Mouse (Mus musculus) spleen, postnatal 4 days (tissue): Measurements from ENCODE around the gene Hnrnpa1.
A peak's percentile ranks its signal among the peaks of the same experiment; 100 is the strongest.

ENCODE experiments used
- DNase-seq, 2 experiments: peaks; one replicate each; pipeline ENCODE4 v3.0.0; 2022; ENCODE audit warnings: low spot score in 2 of 2

The Hnrnpa1 gene

DNA sequence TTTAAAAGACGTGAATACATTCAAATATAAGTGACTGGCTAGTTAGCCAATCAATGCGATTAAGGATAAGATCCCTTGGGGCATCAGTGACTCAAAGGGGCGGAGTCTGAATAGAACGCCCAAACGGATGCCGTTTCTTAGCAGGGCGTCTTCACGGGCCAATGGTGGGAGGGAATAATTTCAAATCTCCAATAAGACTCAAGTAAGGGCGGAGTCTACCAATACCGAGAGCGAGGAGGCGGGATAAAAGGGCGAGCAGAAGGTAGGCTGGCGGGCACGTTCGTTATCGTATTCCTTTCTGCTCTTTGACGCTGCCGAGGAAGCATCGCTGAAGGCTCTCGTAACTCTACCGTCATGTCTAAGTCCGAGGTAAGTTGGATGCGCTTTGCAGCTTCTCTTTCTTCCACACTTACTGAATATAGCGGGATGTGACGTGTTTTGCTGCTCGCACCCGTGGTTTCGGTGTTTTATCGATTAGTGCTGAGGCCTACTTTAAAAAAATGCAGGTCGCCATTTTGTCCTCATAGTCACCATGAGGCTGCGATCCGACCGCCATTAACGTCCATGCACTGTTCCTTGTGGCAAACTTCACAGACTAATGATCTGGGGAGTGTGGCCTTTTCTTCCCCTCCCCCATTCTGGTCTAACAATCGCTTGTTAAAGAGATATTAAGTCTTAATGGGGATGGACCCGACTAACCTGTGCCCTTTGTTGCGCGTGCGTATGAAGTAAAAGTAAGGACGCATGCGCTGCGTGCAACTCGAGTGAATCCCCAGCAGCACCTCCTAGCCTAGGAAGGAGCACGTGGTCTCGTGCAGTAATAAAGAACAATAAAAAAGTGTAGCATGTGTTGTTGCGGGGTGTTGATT, at the start of gene Hnrnpa1:
Gene Hnrnpa1, plus strand, starts transcription at position 273 of the 869 bp plus-strand sequence.
- DNase-seq: peak; percentile 92

DNA sequence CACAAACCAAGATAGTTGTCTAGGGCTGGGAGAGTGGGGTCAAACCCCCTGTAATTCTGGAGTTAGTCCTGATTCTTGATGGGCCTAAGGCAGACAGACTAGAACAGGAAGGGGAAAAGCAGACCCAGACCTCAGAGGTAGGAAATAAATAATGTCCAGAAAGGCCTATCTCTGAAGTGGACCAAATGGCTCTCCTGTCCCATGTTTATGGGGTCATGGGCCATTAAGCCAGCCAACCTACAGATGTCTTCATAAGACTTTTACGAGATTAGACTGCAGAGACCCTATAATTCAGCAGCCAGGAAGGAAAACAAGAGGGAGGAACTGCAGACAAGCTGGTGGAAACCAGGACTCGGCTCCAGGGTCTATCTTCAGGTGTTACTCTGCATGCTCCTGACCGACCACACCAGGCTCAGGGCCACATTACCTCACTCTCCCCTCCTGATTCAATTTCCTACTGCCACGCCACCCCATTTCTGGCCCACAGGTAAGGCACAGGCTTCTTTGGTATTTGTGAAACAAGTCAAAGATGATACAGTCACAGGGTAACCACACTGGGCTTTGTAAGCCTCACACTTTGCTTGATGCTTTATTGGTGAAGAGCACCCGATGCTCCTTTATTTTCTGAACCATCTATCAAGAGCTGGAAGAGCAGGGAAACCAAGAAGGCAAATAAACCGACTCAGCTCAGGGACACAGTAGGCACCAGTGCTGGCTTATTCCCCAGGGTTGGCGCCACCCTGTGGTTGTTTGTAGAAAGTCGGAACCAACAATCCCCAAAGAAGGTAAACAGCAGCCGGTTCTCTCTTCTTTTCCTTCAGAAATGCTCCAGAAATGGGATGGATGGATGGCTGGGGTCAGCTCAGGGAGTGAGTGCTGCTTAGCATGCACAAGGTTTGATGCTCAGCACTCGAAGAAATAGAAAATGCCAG, 49.4 kb upstream of the Hnrnpa1 start:
- peak; percentile 39 to 80 for DNase-seq

DNA sequence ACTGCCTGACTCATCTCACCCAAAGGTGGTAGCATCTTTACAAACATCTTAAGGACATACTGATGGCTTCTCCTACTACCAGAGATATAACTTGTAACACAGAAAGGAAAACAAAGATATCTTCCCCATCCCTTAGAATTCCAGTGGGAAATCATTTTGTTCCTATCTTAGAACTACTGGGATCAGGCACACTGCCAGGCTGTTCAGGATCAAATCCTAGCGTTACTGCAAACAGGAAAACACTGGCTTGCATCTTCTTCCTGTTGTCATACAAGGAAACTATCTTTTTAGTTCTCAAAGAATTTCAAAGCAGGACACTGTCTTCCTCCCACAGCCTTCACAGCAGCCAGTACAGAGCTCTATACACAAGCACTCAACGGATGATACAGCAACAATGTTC, 46.6 kb upstream of the Hnrnpa1 start:
- DNase-seq: no peak

DNA sequence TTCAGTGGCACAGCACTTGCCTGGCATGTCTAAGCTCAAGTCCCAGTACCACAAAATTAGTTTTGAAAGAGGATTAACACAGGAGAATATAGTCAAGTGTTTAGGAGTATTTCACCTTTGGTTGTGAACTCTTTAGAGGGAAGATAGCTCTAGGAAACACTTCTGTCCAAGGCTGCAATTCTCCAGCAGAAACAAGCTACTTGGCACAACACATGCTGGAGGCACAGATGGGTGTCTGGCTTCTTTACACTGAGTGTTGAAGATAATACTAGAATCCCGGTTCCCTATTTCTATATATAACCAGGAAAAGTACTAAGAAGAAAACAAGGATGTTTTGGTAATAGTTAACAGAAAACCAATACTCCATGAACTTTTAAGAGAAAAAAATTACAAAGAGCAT, 43.4 kb upstream of the Hnrnpa1 start:
- DNase-seq: no peak

DNA sequence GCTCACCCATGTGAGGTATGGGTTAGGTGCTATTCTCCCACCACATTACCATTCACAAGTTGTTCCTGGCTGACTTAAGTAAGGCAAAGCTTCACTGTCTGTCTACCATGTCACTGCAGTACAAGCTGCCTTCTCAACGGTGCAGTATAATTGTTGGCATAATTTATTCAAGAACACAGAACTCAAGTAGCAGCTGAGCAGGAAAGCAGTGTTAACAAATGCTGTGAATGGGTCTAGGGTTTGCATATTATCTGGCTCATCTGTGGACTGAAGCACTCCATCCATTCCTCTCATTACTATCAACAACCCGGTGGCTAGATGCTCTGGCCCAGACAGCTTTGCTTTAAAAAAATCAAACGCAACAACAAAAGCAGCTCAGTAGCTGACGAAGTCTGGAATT, 42.4 kb upstream of the Hnrnpa1 start:
- DNase-seq: no peak

DNA sequence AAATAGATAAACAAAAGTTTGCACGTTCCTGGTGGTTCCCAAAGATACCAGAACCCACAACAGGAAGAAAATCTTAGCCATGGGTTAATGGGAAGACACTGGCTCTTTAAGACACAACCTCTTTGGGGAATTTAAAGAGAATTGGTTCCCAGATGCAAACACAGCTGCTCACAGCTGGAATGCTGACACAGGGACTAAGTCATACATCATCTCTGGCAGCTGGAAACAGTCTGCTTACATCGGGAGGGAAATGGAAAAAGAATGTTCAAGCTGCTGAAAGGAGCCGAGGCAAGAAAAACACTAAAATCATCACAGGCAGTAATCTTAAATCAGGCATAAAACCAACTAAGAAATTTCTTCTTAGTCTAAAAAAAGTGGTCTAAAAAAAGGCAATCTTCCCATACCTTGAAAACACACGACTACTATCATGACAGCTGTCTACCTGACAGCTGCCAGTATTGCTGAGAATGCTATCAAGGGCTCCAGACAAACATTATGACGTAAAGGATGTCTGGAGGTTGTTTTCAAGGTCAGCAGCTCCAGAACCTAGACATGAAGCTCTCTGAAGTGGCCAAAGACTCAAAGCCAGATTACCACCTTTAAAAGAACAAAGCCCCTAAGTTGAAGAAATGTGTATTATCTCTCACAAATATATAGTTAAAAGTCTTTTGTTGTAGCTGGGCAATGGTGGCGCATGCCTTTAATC, 38.0 kb upstream of the Hnrnpa1 start:
- DNase-seq: no peak

DNA sequence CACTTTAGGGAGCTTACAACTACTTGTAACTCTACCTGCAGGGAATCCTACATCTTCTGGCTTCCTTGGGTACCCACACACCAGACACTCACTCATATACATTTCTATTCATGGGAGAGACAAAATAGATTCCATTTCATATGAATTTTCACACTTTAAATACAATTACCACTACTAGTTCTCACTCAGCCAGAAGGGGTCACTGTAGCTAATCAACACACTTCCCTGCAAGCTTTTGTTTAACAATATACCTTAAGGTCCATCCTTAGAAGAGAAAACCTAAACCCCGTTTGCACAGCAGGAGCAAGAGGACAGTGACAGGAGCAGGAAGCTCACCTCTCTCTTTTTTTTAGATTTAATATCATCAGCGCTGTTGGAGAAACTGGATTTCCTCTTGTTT, 35.1 kb upstream of the Hnrnpa1 start:
- no peak for DNase-seq

DNA sequence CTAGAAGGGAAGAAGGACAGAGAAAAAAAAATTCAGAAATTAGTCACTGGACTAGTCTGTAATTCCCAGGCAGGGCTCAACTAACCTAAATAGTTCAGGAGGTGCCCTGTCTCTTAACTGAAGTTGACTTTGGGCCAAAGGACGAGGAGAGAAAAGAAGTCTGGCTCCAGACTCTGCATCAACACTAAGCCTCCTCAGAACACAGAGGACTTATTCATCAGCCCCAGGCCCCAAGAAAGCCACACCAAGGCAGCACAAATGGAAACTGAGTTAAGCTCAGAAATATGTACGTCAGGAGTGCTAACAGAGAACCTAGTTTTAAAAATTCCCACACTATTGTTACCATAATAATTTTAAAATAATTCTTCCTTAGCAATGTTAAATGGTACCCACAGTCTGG, 26.1 kb upstream of the Hnrnpa1 start:
- DNase-seq: no peak

DNA sequence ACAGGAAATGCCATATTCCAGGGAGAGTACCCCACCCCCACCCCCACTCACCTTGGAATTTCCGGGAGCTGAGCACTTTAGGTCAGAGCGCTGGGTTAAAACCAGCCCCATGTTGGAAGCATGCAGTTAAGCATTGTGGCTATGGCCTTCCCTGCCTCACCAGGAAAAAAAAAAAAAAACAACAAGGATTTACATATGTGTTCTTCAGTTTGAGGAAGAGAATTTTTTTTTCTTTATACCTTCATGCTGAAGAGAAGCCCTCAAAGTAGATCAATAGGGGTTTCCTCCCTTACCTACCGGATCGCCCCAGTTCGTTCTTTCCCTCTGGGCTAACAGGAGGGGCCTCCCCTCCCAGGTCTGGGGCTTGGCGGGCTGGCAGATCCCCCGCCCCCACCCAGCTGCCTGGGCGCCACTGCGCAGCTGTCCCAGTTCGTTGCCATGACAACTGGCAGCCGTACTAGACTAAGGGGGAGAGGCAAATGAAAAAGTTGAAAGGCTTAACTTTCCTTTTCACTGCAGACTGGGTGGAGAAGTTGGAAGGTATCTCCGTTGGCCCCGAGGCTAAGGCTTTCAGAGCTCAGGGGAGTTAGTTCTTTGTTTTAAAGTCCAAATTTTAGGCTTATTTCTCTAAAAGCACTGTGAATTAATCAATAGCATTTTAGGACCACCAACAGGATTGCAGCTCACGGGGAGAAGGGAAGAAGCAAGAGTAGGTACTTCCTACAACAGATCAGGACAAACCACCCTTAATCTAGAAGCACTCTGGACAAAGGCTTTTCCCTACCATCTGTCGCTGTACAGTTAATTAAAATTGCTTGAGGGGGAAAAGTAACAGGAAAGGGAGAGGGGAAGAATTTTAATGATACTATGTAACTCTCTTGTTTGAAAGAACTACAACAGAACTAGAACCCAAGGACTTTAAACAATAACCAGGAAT, 25.0 kb upstream of the Hnrnpa1 start:
- DNase-seq: peak; percentile 67 to 80

DNA sequence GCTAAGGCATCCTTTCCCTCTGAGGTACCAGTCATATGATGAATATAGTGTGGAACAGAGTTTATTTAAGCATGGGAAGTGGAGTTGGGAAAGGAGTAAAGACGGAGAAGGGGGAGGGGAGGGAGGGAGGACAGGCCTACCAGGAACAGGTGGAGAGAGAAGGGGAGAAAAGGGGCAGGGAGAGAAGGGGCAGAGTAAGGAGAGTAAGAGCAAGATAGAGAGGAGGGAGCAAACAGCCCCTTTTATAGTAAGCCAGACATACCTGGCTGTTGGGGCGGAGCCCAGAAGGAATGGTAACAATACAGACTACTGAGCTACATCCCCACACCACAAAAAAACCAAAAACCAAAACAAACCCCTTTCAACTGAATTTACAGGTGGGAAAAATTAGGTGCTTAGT, 24.2 kb upstream of the Hnrnpa1 start:
- DNase-seq: no peak

DNA sequence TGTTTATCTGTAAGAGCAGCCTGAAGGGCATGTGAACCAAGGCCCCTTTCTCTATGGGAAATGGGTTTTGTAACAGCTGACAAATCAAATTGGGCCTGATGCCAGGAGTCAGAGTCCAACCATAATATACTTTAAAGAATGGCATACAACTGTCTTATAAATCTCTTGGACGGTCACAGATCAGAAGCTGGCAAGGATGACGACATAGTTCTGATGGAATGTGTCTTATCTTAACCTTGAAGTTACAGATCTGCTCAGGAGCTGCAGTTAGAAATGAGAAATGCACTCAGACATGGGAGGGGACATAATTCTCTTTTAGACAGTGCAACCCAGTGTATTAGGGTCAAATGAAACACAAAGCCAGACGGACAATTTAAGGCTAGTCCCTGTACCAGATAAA, 19.4 kb upstream of the Hnrnpa1 start:
- DNase-seq: no peak

DNA sequence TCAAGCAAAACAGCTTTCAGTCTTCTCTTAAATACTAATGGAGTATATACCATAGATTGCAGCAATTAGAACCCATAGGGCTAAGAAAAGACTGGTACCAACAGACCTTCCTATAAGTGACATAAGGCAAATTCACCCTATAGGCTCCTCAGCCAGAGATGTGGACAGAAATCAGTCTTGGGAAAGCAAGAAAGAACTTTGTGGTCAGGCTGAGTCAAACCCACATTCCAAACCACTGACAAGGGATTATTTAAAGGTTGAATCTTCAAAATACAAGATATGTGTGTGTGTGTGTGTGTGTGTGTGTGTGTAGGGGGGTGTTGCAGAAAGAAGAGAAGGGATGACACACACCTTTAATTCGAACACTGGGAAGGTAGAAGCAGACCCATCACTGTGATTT, 18.8 kb upstream of the Hnrnpa1 start:
- DNase-seq: no peak

DNA sequence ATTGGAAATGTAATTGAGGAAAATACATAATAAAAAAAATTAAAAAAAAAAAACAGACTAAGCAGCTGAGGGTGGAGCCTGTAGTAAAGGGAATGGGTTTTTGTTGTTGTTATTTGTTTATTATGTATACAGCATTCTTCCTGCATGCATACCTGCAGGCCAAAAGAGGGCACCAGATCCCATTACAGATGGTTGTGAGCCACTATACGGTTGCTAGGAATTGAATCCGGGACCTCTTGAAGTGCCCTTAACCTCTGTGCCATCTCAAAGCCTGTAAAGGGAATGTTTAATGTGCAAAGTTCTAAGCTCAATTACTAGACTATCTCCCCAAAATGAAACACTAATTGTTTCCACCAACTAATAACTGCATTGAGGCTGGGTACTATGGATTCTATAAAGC, 16.1 kb upstream of the Hnrnpa1 start:
- DNase-seq: no peak

DNA sequence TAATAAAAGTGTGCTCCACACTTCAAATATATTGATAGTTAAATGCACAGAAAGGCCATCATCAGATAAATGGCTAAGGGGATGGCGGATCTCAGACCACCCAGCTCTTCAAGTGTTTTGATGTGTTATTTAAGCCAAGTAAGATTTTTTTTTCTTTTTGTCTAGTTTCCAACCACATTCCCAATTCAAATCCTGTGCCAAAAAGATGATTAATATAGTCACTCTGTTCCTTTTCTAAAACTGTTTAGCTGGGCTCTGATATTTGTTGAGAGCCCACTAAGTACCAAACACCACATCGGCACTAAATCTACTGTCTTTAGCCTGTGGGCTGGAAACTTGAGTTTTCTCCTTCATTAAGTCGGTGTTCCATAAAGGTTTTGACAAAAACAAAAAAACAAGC, 13.2 kb upstream of the Hnrnpa1 start:
- no peak for DNase-seq

DNA sequence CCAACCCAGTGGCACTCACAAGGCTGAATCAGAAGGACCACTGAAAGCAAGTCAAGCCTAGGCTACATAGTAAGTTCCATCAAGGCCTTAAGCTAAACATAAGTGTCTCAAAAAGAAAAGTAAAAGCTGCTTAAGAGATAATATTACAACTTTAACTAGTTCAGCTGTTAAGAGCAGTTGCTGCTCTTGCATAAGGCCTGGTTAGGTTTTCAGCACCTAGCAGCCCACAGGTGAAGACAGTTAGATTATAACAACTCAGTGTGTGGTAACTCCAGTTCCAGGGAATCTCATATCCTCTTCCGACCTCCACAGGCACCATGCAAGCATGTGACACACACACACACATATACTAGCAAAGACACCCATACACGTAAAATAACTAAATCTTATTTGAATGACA, 12.7 kb upstream of the Hnrnpa1 start:
- DNase-seq: no peak

DNA sequence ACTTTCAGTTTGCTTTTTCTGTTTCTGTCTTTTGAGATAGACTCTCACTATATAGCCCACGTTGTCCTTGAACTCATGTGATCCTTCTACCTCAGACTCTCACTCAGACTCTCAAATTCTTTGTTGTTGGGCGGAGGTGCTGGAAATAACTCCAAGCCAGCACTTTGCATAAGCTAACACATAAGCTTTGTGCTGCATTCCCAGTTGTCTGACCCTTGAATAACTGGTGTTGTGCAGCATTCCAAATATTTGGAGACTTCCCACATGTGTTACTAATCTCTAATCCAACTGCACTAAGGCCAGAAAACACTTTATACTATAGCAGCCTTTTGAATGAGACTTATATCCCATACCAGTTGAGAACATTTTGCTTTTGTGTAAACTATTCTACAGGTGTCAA, 11.3 kb upstream of the Hnrnpa1 start:
- DNase-seq: no peak

DNA sequence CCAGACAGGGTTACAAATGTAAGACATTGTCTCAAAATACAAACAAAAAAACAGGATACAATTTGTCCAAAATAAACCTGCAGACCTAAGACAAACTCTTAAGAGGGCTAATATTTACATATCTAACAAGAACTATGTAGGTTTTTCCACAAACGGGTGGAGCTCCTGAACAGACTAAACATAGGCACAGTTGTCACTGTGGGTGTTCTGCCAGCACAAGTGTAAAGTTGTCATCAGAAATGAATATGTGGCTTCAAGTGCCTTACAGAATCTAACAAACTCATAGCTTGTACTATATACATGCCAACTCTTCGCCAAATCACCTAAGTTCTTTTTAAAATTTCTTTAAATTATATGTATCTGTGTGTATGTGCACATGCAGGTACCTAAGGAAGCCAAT, 7.1 kb upstream of the Hnrnpa1 start:
- no peak for DNase-seq

DNA sequence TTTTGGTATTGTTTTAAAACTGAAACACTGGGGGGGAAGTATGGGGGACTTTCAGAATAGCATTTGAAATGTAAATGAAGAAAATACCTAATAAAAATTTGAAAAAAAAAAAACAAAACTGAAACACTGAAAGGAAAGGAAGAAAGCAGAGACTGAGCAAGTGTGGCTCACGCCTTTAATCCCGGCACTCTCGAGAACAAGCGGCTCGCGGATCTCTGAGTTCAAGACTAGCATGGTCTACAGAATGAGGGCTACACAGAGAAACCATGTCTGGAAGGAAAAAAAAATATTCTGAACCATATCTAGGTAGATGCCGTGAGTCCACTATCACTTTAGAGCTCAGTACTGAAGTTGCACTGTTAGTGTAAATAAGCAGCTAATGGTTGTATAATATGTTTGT, 2.9 kb upstream of the Hnrnpa1 start:
- DNase-seq: no peak

DNA sequence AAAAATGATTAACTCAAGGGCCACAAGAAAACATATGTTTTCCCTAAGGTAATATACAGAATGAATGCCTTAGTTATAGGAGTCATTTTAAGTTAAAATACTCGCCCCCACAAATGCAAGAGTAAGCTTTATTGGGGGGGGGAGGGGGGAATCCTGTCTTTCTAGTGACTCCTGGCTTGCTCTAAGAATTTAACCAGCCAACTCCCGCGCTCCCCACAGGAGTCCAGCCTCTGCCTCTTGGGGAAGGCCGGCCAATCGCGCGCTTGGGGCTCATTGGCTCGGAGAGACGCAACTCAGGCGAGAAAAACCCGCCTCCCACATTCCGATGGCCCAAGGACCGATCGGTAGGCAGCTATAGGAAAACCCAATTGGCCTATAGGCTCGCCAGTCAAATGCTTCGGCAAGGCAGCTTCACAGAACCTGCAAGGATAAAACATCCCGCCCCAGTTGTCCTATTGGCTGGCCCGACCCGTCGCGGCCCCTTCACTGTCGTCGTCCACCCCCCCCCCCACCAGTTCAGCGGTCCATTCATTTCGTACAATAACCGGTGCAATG, 1.0 kb upstream of the Hnrnpa1 start:
- DNase-seq: peak; percentile 94 to 95

DNA sequence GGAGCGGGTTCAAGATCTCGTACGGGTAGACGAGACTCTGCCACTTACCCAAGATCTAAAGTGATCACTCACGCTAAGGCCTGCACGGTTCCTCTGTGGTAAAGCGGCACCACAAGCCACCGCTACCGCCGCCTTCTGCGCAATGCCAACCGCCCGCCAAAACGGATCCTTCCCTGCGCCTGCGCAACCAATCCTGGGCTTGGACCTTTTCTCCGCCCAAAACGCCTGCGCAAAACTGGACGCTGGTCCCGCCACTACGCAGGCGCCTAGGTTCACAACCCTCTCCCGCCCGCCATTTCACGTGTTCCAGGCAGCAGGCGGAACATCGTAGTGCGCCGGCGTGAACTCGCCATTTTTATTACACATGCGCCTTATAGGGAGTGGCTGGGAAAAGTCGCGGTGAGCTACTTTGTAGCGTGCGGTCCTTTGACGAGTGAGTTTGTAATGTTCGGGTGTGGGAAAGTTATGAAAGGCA, 510 bp upstream of the Hnrnpa1 start, which contains the start of gene Cbx5:
Gene Cbx5, minus strand, starts transcription at position 132 of the 475 bp plus-strand sequence.
- DNase-seq: peak; percentile 94 to 96
